Mouse (Mus musculus) left cerebral cortex, postnatal 36 days (tissue): Measurements from ENCODE around the gene Mul1. TPM values are rescaled to one million over a fixed set of nuclear protein-coding genes. Genes with fewer than 3 reads are reported as not detected.
"Not testable (repeated sequence)": the region's sequence is repeated elsewhere in the genome, so short reads cannot be mapped to it uniquely, and the experiment has no call there.

Experiments used
- DNase-seq, 2 experiments: peaks; one replicate each; pipeline ENCODE4 v3.0.0; 2021 to 2022; ENCODE audit warnings: low spot score in 2 of 2, mixed read lengths in 1 of 2
- intact Hi-C: fragments of 180-260 bp; cut with DNase I; formaldehyde crosslinking; loops from one replicate; pipeline ENCODE4 v1.15.1; 2025
- total RNA-seq, 2 experiments: library from RNA; stranded (reverse); gene quantifications; 2 replicates each; pipeline ENCODE4 v1.2.3; 2021

Gene Mul1
- total RNA-seq: 10 to 100 TPM; 56.4 to 58.5 TPM

DNA sequence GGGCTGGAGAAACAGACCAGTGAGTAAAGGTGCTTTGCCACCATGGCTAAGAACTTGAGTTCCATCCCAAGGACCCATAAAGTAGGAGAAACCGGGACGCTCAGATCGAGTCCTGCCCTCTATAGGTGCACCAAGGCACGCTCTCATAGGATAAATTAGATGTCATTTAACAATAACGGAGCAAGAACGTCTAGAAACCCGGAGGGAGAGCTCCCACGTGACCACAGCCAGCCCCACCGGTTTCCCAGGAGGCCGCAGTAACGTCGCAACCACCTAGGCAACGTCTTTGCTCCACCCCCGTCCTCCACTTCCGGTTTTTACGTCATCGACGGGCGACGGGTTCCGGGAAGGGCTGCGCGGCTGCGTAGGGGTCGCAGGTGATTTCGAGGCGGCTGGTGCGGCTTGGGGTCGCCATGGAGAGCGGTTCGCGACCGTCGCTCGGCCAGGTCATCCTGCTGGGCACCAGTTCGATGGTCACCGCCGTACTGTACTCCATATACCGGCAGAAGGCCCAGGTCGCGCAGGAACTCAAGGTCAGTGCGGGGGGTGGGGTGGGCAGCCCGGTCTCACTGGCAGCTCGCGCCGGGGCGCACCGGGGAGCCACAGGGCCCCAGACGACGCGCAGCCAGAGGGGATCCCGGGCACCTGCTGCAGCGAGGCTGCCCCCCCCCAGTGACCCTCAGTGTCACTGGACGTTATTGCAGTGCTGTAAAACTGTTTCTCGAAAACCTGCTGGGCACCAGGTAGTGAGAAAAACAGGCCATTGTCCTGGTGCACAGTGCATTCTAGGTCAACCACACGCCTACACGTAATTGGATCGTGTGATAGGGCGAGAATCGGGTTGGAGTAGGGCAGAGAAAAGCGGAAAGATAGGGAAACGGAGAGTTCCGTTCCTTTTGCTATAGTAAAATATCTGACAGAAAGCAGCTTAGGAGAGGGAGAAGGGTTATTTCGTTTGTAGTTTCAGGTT, at the start of gene Mul1:
Gene Mul1 (plus strand): TSS at position 325 of the 970 bp plus-strand sequence.
- DNase-seq: peak; percentile 97 to 98
- intact Hi-C loops: no loop called here

DNA sequence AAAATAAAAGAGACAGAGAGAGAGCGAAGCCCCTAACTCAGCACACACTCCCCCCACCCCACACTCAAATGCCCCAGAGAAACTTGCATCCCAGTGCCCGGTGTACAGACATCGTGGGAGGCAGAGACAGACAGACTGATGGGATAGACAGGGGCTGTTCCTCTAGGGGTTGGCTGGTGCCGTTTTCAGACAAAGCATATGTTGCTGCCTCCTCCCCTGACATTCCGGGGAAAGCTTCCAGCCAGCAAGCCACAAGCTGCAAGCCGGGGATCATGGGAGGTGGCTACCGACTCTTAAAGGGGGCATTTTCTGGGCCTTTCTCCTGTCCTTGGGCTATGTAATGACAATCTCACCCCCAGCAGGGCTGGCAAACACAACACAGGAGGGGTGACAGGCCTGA, 40.8 kb upstream of the Mul1 start:
- intact Hi-C loops: loop anchor here (5.0 kb wide), 1 partner anchor 34 kb away; no protein-coding TSS in a partner anchor
- peak in 1 of 2 experiments; percentile 27 for DNase-seq

DNA sequence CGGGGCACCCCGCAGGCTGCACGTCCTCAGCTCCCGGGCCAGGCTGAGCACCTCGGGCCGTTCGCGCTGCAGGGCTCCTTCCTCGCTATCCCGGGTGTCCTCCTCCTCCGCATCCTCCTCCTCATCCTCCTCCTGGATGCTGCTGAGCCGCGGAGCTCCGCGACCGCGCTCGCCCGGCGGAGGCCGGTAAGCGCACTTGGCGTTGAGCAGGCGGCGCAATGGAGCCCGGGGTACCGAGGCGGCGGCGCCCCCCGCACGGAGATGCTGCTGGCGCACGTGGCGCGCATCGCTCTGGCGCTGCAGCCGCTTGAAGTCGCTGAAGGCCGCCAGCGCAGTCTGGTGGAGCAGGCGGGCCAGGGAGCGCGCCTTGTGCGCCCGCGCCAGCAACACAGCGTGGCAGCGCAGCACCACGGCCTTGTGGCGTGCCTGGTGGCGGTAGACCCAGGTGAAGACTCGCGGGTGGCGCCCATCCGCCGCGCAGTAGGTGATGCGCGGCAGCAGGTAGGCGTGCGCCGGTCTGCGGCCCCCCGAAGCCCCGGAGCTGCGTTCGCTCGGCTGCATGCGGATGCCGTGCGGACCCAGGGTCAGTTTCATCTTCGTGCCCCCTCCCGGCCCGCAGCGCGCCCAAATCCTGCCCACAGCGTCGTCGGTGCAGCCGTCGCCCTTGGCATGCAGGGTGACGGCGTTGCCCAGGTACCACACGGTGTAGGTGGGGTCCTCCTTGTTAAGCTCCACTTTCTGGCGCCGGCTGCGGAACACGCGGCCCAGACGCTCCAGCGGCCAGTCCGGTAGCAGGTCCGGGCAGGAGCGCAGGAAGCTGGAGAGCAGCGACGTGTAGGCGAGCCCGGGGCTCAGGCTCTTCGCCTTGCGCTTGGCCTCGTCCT, 39.1 kb upstream of the Mul1 start:
- peak; percentile 60 to 82 for DNase-seq
- intact Hi-C loops: no loop called here

DNA sequence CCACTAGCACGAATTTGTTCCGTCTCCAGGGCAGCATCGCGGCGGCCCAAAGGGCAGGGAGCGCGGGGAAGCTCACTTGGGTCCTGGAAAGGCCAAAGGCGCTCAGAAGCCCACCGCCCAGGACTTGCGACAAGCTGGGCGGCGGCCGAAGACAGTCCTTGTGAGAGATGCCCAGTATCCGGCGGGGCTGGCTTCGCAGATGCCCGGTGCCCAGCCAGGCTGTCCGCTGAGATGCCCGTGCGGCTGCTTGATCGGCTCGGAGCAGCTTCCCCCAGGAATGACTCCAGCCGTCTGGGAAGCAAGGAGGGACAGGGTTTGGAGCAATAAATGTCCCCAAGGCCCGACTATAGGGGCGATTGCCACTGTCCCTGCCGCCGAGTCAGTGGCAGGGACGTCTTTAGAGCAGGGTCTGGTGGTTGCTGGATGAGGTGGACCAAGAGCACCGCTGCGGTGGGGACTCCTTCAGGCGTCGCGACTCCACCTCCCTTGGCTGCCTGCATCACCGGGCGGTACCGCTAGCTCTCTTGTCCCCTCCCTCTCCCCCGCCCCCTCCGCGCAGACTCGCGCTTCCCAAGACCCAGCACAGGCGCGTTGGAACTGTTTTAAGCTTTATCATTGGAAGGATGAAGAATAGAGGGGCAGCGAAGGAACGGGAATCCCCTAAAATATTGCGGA, 38.4 kb upstream of the Mul1 start, which contains the start of gene Fam43b:
Gene Fam43b (minus strand): TSS at position 558 of the 675 bp plus-strand sequence.
- intact Hi-C loops: no loop called here
- DNase-seq: peak; percentile 82 to 87

DNA sequence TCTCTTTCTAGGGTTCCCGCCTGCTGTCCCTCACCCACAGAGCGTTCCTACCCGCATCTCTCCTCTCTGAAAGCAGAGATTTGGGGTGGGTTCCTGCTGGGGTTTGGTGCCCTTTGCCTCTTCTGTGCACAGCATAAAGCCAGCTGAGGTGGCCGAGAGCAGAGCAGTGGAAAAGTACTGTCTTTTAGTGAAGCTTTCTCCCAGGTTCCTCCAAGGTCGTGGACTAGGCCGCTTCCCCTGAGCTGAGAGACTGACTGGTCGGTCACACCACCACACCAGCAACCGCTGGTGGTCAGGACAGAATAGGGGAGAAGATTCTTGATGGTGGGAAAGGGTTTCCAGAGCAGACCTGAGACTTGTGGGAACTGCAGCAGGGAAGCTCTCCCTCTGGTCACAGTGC, 37.8 kb upstream of the Mul1 start:
- DNase-seq: no peak
- intact Hi-C loops: no loop called here

DNA sequence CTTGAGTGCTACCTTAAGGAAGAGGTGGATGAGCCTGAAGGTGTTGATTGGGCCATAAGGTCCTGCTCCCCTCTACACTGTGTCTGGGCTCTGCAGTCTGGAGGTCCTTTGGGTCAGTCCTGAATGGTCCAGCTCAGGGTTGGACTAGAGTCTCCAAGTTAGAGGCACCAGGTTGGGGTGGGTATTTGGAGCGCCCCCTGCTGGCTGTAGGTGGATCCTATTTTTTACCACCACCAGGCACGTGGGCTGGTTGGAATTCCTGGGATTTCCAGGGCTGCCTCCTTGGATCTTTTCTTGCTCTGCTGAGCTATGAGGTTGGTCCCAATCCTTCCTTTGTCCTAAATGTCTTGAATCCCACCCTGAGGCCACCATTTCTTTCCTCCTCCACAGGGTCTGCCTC, 29.7 kb upstream of the Mul1 start:
- intact Hi-C loops: no loop called here
- DNase-seq: no peak

DNA sequence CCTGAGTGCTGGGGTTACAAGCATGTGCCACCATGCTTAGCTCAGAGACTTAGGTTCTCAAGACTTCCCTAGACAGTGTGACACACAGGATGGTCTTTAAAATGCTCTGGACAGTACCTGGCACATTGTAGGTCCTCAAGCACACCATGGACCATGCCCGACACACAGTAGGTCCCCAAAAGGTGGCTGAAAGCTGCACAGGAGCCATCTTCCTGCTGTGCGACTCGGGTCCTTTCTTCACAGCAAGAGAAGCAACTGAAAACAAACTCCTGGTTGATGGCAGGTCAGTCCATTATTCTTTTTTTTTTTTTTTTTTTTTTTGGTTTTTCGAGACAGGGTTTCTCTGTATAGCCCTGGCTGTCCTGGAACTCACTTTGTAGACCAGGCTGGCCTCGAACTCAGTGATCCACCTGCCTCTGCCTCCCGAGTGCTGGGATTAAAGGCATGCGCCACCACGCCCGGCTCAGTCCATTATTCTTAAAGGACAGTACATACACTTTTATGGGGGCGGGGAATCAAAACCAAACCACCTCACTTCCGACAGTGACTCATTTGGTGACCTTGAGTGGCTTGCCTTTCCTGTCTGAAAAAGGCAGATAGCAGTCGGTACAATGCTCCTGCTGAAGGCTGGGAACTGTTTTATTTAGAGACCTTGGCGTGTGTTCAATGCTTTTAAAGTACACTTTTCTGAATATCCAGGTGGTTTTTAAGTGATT, 26.8 kb upstream of the Mul1 start:
- DNase-seq: no peak
- intact Hi-C loops: no loop called here

DNA sequence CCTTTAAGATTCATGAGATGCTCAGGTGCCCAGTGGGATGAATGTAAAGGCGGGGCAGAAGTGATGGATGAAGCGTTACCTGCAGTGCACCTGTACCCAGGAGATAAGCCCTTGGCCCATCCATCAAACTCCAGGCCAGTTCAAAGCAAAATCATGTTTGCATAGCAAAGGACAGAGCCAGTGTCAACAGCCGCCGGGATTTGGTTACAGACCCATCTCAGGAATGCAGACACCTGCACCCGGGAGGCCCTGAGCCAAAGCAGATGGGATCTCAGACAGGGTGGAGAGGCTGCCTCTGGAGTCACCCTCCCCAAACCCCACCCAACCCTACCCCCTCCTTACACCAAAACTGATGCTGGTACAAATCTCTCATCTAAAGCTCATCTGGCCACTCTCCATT, 23.5 kb upstream of the Mul1 start:
- no peak for DNase-seq
- intact Hi-C loops: no loop called here

DNA sequence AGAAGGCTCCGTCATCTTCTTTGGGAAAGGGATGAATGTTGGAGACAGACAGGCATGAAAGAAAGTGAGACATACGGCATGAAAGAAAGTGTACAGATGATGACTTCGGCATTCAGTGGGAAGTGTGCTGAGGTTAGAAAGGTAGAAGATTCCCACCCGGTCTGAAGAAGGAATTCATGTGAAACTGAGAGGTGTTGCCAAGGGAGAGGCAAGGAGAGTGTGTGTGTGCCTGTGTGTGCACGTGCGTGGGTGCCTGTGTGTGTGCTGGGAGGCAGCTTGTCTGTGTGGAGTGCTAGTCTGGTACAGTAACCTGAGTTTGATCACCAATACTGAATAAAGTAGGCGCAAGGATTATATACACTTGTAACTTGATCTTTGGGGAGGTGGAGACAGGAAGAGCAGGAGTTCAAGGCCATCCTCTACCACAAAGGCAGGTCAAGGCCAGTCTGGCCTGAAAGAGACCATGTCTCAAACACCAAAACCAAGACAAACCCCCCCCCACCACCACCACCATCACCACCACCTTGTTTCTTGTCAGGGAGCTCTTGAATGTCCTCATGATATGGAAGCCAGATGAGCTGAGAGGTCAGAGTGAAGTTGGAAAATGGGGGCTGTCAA, 22.9 kb upstream of the Mul1 start:
- intact Hi-C loops: no loop called here
- DNase-seq: no peak

DNA sequence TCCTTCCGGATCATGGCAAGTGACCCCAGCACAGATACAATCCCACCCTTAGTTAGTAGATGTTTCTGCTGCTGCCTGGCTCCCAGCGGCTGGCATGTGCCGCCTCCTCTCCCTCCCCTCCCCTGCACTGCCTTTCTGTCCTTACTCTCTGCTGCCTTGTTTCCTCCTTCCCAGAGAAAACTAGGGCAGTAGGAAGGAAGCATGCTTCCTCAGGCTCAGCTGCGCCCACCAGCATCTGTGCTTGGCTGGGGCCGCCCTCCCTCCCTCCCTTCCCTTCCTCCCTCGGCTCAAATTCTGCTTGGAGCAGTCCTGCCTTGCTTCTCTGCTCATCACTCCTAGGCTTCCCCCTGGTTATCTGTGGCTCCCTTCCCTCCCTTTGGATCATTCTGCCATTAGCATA, 19.7 kb upstream of the Mul1 start:
- peak; percentile 66 to 77 for DNase-seq
- intact Hi-C loops: no loop called here

DNA sequence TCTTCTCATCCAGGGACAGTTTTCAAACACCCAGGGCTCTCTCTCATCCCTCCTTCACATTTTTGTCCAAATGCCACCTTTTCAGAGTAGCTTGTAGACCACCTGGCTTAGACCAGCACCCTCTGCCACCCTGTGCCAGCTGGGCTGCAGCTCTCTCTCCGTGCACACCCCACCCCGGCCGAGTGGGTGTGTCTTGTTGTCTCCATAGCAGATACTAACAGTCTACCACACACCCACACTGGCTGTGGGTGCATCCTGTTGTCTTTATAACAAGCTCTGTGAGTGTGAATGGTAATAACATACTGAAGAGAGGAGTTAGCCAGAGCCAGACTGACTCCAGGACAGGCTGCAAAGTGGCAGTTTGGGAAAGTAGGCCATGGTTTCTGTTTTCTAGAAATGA, 18.5 kb upstream of the Mul1 start:
- intact Hi-C loops: no loop called here
- DNase-seq: peak; percentile 59

DNA sequence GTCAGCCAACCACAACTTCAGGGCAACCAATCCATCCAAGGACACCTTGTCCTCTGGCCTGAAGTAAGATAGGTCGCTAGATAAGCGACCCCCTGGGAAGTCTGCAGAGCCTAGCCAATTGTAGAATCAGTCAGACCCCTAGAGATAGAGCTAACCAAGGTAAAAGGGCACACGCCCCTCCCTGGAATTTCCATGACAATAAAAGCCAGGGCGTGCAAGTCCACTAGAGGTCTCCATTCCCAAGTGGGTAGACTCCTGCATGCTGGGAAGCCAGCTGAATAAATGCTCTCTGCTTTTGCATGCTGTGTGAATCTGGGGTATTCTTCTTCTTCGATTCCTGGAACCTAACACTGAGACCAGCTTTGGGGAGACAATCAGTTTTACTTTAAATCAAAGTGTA, 18.1 kb upstream of the Mul1 start:
- intact Hi-C loops: no loop called here
- DNase-seq: no peak

DNA sequence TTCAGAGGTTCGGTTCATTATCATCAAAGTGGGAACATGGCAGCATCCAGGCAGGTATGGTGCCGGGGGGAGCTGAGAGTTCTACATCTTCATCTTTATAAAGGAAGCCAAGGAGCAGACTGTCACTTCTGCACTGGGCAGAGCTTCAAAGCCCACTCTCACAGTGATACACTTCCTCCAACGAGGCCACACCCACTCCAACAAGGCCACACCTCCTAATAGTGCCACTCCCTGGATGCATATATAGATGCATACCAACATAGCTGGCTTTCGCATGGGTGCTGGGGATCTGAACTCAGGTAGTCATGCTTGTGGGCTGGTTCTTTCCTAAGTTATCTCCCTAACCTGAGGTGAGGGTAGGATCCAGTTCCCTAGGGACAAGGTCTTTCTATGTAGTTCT, 16.6 kb upstream of the Mul1 start:
- intact Hi-C loops: no loop called here
- DNase-seq: no peak

DNA sequence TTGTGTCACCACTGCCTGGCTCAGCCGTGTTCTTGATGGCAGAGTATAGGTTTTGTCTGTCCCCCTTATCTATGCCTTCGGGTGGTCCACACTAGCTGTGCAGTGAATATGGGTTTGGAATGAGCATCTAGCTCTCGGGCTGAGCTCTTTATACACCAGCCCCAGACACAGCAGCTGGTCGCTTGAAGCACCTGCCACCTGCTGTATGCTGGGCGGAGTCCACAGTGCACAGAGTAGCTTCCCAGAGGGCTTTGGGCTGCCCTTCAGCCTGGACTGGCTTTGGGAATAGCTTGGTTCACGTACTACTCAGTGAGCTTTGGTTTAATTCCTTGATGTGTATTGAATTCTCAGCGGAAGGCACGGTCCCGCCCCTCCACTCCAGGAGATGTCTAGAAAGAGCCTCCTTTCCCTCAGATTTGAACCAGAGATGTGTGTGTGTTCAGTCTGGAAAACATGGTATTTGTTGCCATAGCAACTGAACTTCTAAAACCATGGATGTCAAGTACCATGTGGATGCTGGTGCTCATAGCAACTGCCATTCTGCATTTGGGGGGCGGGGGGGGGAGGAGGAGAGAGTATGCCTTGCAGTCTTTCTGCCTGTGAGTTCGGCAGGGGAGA, 16.0 kb upstream of the Mul1 start:
- no peak for DNase-seq

DNA sequence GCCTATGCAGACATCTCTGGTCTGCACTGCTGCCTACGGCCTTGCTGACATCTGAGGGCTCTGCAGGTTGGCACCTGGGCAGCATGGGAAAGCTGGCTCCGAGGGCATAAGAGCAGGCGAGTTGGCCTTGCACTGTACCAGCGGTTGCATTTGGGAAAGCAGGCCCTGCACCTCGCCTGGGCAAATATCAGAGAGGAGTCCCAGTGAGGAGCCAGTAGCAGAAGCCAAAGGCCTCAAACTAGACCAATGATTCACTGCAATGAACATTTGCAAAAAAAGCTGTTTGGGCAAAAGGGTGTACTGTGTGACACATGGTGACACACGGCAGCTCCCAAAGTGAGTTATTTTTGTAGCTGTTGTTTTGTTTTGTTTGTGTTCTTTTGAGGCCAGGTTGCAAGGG, 9.4 kb upstream of the Mul1 start:
- DNase-seq: no peak
- intact Hi-C loops: loop anchor here (5.0 kb wide), 1 partner anchor 33 kb away; no protein-coding TSS in a partner anchor

More for the DNA sequence above, 16.0 kb upstream of the Mul1 start:
- intact Hi-C loops: no loop called here

DNA sequence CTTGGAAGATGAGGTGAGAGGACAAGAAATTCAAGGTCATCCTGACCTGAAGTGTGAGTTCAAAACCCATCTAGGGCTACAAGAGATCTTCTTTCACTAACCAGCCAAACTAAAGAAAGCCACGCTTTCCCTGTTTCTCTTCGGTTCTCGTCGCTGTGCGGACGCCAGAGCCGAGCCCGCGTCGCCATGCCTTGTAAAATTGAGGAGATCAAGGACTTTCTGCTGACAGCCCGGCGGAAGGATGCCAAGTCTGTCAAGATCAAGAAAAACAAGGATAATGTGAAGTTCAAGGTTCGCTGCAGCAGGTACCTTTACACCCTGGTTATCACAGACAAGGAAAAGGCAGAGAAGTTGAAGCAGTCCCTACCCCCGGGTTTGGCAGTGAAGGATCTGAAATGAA, 8.9 kb upstream of the Mul1 start:
- DNase-seq: not testable (repeated sequence)
- intact Hi-C loops: loop anchor here (2.0 to 5.0 kb wide), 3 partner anchors 33 to 107 kb away; no protein-coding TSS in a partner anchor

DNA sequence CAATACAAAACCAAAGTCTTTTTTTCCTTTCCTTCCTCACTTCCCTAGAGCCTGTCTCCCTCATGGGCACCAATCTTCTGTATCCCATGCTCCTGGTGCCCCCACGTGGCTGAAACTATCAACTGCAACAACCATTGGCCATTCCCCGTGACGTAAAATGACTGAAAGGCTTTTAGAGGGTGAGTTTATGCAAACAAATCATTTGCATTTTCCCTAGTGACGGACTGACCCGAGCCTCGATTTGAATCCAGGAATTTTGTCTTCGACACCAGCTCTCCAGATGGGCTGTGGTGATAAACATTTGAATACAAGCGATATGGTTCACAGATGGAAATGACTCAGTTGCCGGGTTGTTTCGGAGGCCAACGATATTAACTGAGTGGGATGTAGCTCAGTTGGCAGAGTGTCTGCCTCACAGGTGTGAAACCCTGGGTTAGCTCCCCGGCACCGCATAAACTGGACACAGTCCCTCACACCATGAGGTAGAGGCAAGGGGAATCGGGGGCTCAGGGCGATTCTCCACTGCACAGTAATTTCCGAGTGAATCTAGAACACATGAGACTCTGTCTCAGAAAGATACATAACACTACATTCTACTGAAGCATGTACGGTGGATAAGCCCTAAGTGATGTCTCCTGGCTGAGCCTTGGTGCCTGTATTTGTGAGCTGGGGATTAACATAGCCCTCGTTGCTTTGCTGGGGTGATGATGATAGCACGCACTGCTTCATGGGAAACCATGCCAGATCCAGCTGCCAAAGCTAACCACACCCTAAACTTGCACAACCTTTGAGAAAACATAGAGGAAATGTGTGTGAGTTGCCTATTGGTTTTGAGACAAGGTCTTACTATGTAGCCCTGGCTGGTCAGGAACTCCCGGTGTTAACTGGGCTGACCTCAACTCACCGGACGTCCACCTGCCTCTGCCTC, 7.4 kb upstream of the Mul1 start:
- peak; percentile 85 to 91 for DNase-seq
- intact Hi-C loops: loop anchor here (2.0 to 5.0 kb wide), 3 partner anchors 35 to 108 kb away; no protein-coding TSS in a partner anchor
